Mouse (Mus musculus) midbrain, embryonic 14.5 days (tissue): ENCODE data around the gene Gsto2. TPM values are rescaled to one million over a fixed set of nuclear protein-coding genes. Genes with fewer than 3 reads are reported as not detected.

ENCODE experiments used
- ATAC-seq: fragments of 200-750 bp; cut with Nextera tagmentation; 2 replicates; pipeline ENCODE4 v1.8.0; 2017; ENCODE audit warnings: moderate number of reproducible peaks, moderate library complexity; ENCODE audit not compliant: low FRiP score, low TSS enrichment
- DNase-seq: peaks from one replicate; pipeline ENCODE4 v3.0.0-alpha.2; 2015
- H3K27ac ChIP-seq: fragments of 300-500 bp; sonication (generic); replicated peaks from 2 replicates; pipeline ENCODE4 v1.5.1; 2014; ENCODE audit warnings: mild to moderate bottlenecking, low read depth, low read length, moderate library complexity
- H3K27me3 ChIP-seq: fragments of 300-500 bp; sonication (generic); 2 replicates; pipeline ENCODE4 v1.6.1; 2014; ENCODE audit warnings: low read length, control low read depth, mixed read lengths; ENCODE audit not compliant: control insufficient read depth, insufficient read depth
- H3K36me3 ChIP-seq: fragments of 300-500 bp; sonication (generic); 2 replicates; pipeline ENCODE4 v1.6.1; 2014; ENCODE audit warnings: low read length, control low read depth; ENCODE audit not compliant: control insufficient read depth, insufficient read depth
- H3K4me1 ChIP-seq: fragments of 300-500 bp; sonication (generic); 2 replicates; pipeline ENCODE4 v1.6.1; 2014; ENCODE audit warnings: mild to moderate bottlenecking, antibody characterized with exemption, low read length, control low read depth; ENCODE audit not compliant: control insufficient read depth, insufficient read depth
- H3K4me2 ChIP-seq: fragments of 300-500 bp; sonication (generic); 2 replicates; pipeline ENCODE4 v1.6.1; 2014; ENCODE audit warnings: mild to moderate bottlenecking, low read length, moderate library complexity
- H3K4me3 ChIP-seq: fragments of 300-500 bp; sonication (generic); replicated peaks from 2 replicates; pipeline ENCODE4 v1.5.1; 2014; ENCODE audit warnings: low read depth, low read length
- H3K9ac ChIP-seq: fragments of 300-500 bp; sonication (generic); replicated peaks from 2 replicates; pipeline ENCODE4 v1.6.1; 2014; ENCODE audit warnings: mild to moderate bottlenecking, low read length, moderate library complexity
- H3K9me3 ChIP-seq: fragments of 300-500 bp; sonication (generic); 2 replicates; pipeline ENCODE4 v1.6.1; 2016; ENCODE audit warnings: low read length, control low read depth, mixed read lengths; ENCODE audit not compliant: control insufficient read depth
- WGBS: fragments of 180-500 bp; shearing (Covaris S2); extraction: QIAGEN DNeasy Blood & Tissue Kit; methylation state at CpG from one replicate; pipeline ENCODE4 v1.1.7; 2014; 5-methylcytosine and 5-hydroxymethylcytosine counted together
- polyA plus RNA-seq: library from polyadenylated mRNA; unstranded; fragments of >200 nt; fragmentation: Nextera tagmentation; extraction: Ambion mirVana; gene quantifications from 2 replicates; pipeline ENCODE4 v1.2.1, GENCODE M21; 2014

Gsto2 gene
- polyA plus RNA-seq, 1 experiment from 2014 or later, result 1.0 TPM

DNA sequence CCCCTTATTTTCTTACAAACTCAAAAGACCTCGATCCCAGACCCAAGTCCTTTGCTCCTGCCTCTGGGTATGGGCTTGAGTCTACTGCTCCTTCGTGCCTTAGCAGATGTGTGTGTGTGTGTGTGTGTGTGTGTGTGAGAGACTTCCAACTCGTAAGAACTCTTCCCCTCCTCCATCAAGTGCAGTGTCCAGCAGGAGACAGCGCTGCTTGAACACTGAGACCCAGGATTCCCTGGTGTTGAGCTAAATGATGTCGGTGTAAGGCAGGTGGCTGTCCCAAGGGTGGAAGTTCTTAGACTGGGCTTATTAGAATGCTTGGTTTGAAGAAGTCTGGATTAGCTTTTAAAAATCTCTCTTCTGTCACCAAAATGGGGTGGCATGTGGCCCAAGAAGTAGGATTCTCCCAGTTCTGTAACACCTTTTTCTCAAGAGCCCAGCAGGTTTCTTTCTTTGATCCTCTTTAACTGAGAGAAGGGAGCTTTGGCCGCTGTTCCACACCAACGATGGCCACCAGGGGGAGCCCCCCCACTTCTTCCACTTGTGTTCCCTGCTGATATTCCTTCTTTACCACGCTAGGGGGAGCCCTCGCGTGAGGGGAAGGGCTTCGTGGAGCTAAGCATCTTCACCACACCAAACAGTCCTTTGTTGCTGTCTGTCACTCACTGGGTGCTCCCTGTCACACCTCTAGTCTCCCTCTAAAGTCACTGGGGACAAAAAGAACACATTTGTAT is 17.0 kb downstream of the Gsto2 start:
- DNase-seq (peak; percentile 92), ATAC-seq (peak; percentile 81; the same call in 1 of the 2 replicates)
- WGBS, result 28% methylated on average over 11 of the region's 11 CpGs

DNA sequence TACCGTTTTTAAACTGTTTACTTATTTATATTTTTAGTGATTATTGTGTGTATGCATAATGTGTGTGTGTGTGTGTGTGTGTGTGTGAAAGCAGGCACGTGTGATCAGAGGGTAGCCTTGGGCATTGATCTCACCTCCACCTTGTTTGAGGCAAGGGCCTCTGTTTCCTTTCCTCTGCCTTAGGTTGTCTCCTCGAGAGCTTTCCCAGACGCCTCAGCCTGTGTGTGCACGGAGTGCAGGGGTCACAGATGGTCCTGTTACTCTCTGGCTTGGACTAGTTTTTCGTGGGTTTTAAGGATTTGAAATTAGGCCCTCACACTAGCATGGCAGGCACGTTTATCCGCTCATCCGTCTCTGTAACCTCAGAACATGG is 17.5 kb downstream of the Gsto2 start:
- H3K4me2 ChIP-seq, result no peak overlapping the region
- ATAC-seq (peak; percentile 39; the same call in 1 of the 2 replicates), DNase-seq (no peak)
- no peak overlapping the region for H3K4me3 ChIP-seq
- H3K27me3 ChIP-seq, result no peaks in the 10 kb centered on the region
- no peaks in the 10 kb centered on the region for H3K9me3 ChIP-seq
- no peak overlapping the region for H3K9ac ChIP-seq
- H3K36me3 ChIP-seq, result no peaks in the 10 kb centered on the region
- no peak overlapping the region for H3K27ac ChIP-seq
- WGBS, result 64% methylated on average over 9 of the region's 9 CpGs
- H3K4me1 ChIP-seq, result no peaks in the 10 kb centered on the region

More for the DNA sequence above, 17.0 kb downstream of the Gsto2 start:
- Histone ChIP-seq H3K4me2 (no peak overlapping the region), H3K9me3 (no peaks in the 10 kb centered on the region), H3K4me3 (no peak overlapping the region), H3K27ac (no peak overlapping the region), H3K4me1 (no peaks in the 10 kb centered on the region), H3K9ac (no peak overlapping the region), H3K36me3 (no peaks in the 10 kb centered on the region), H3K27me3 (no peaks in the 10 kb centered on the region)

DNA sequence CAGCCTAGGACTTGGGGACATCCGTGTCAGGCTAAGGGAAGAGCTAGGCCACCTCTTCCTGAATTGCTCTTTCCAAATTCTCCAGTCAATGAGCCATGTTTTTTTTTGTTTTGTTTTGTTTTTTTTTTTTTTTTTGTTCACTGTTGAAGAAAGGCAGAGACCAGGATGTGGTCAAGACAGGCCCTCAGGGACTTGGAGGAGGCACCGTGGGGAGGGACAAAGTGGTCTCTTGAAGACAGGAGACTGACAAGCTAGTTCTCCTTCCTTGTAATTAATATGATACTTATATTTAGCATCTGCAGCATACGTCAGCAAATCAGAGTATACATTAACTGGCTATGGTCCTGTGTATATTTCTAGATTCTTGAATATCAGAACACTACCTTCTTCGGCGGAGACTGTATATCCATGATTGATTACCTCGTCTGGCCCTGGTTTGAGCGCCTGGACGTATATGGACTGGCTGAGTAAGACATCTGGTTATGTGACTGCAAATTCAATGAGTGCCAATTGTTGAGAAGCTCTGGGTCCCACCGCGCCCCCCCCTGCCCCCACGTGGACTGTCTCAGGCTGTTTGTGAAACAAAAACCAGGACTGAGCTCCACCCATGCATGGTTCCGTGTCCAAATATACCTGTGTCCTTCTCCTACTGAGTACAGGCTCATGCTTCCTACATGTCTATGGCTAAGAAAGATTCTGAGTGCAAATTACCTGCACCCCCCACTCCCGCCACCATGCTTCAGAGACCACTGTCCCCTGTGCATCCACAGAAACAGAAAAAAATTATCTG is 19.2 kb downstream of the Gsto2 start:
- ATAC-seq (no peak), DNase-seq (no peak)
- no peak overlapping the region for H3K9ac ChIP-seq
- no peak overlapping the region for H3K4me3 ChIP-seq
- no peaks in the 10 kb centered on the region for H3K4me1 ChIP-seq
- no peaks in the 10 kb centered on the region for H3K27me3 ChIP-seq
- WGBS, result 86% methylated on average over 13 of the region's 13 CpGs
- no peak overlapping the region for H3K27ac ChIP-seq
- no peaks in the 10 kb centered on the region for H3K36me3 ChIP-seq
- H3K4me2 ChIP-seq, result no peak overlapping the region
- H3K9me3 ChIP-seq, result no peaks in the 10 kb centered on the region

DNA sequence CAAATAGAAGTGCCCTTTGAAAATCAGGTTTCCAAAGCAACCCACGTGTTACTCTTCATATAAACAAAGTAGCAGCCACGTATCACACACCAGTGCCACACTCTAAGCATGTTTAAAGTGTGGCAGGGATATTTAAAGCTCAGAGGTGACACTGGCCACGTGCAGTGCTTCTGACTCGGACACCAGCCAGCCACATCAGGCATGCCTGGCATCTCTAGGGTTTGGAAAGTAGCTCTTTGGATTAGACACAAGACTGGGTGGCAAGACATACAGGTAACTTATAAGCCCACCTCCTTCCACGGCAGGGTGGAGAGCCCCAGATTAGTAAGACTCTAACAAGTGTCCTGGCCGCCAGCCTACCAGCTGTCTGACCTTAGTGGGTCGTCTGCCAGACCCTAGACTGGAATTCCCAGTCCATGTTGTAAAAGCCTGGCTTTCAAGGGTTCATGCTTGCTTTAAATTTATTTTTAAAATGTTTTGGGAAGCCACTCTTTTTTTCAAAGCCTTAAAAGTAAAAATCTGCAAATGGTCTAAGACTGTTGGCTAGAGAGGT is 19.9 kb downstream of the Gsto2 start:
- Histone ChIP-seq H3K36me3 (no peaks in the 10 kb centered on the region), H3K9me3 (no peaks in the 10 kb centered on the region), H3K9ac (no peak overlapping the region), H3K27me3 (no peaks in the 10 kb centered on the region), H3K27ac (no peak overlapping the region), H3K4me1 (no peaks in the 10 kb centered on the region), H3K4me2 (no peak overlapping the region), H3K4me3 (no peak overlapping the region)
- 69% methylated on average over 7 of the region's 7 CpGs for WGBS
- DNase-seq (no peak), ATAC-seq (no peak)

DNA sequence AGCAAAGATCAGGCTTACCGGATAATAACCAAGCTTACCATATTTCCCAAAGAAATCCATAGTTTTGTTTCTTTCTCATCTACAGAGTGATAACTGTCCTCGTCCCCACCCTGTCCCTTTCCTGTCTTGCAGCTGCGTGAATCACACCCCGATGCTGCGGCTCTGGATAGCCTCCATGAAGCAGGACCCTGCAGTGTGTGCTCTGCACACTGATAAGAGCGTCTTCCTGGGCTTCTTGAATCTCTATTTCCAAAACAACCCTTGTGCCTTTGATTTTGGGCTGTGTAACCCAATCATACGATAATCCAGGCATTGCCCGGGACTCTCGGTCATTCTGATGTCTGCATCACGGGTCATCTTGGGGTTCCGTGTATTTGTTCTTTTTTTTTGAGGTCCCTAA is 20.6 kb downstream of the Gsto2 start:
- Histone ChIP-seq H3K27ac (no peak overlapping the region), H3K9me3 (no peaks in the 10 kb centered on the region), H3K27me3 (no peaks in the 10 kb centered on the region), H3K9ac (no peak overlapping the region), H3K4me2 (no peak overlapping the region), H3K36me3 (no peaks in the 10 kb centered on the region), H3K4me1 (no peaks in the 10 kb centered on the region), H3K4me3 (no peak overlapping the region)
- WGBS, result 90% methylated on average over 11 of the region's 11 CpGs
- DNase-seq (no peak), ATAC-seq (no peak)

DNA sequence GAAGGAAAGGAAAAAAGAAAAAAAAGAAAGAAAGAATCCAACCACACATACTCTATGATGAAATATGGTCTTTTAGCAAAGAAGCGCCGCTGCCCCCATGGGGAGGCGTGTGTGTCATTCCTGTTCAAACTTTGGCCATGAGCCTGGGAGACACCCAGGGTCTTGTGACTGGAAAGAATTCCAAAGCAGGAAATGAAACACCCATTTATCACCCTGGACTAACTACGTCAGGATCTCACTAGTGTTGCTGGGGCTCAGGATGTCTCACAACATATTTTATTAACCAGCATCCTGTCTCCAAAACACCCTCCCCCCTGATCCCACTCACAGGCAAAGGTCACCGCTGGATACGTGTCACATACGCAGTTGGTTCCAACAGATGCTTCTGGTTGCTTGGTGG is 21.3 kb downstream of the Gsto2 start:
- no peaks in the 10 kb centered on the region for H3K9me3 ChIP-seq
- H3K4me2 ChIP-seq, result no peak overlapping the region
- no peaks in the 10 kb centered on the region for H3K27me3 ChIP-seq
- H3K4me3 ChIP-seq, result no peak overlapping the region
- no peak overlapping the region for H3K9ac ChIP-seq
- H3K4me1 ChIP-seq, result no peaks in the 10 kb centered on the region
- no peaks in the 10 kb centered on the region for H3K36me3 ChIP-seq
- ATAC-seq (no peak), DNase-seq (no peak)
- WGBS, result 93% methylated on average over 7 of the region's 7 CpGs
- H3K27ac ChIP-seq, result no peak overlapping the region

DNA sequence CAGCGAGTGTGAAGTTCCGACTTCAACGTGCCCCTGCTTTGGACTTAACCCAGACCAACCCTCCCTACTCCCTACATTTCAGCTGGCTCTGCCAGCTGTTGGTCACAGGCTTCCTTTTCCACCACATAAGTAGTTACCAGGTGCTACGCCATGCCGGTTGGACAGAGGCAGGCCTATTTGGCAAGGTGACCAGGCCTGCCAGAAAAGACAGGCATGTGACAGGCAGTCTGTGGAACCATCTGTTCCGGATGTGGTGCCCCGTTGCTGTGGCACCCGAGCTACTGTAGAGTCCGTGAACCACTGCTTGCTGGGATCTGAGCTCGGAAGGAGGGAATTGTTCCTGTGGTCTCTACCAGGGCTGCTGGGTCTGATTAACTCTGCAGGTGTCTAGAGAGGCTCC is 22.1 kb downstream of the Gsto2 start:
- DNase-seq (no peak), ATAC-seq (no peak)
- H3K9me3 ChIP-seq, result no peaks in the 10 kb centered on the region
- H3K4me2 ChIP-seq, result no peak overlapping the region
- H3K4me3 ChIP-seq, result no peak overlapping the region
- H3K27ac ChIP-seq, result no peak overlapping the region
- H3K4me1 ChIP-seq, result no peaks in the 10 kb centered on the region
- no peaks in the 10 kb centered on the region for H3K27me3 ChIP-seq
- 88% methylated on average over 10 of the region's 10 CpGs for WGBS
- no peaks in the 10 kb centered on the region for H3K36me3 ChIP-seq
- no peak overlapping the region for H3K9ac ChIP-seq

DNA sequence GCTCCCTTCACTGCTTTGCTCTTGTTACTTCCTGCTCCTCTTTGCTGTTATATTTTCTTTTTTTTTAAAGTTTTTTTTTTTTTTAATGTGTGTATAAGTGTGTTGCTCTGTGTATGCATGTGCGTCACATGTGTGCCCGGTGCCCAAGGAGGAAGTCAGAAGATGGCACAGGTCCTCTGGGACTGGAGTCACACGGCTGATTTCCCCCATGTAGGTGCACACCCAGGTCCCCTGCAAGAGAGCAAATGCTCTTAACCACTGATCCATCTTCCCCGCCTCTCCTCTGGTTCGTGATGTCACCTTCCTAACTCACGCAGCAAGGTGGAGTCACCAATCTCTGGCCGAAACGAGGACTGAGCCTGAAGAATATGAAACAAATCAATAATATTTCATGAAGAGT is 22.7 kb downstream of the Gsto2 start:
- WGBS, result 95% methylated on average over 8 of the region's 8 CpGs
- H3K9me3 ChIP-seq, result no peaks in the 10 kb centered on the region
- no peaks in the 10 kb centered on the region for H3K36me3 ChIP-seq
- no peaks in the 10 kb centered on the region for H3K4me1 ChIP-seq
- H3K27me3 ChIP-seq, result no peaks in the 10 kb centered on the region
- ATAC-seq (no peak), DNase-seq (no peak)
- H3K4me2 ChIP-seq, result no peak overlapping the region
- no peak overlapping the region for H3K27ac ChIP-seq
- H3K4me3 ChIP-seq, result no peak overlapping the region
- H3K9ac ChIP-seq, result no peak overlapping the region
